Mouse (Mus musculus): ENCODE measurements around the gene Acss1. TPM values are rescaled to one million over a fixed set of nuclear protein-coding genes. Genes with fewer than 3 reads are reported as not detected.

Gene Acss1
- polyA plus RNA-seq, 2 experiments: 5.5 to 5.6 TPM

DNA sequence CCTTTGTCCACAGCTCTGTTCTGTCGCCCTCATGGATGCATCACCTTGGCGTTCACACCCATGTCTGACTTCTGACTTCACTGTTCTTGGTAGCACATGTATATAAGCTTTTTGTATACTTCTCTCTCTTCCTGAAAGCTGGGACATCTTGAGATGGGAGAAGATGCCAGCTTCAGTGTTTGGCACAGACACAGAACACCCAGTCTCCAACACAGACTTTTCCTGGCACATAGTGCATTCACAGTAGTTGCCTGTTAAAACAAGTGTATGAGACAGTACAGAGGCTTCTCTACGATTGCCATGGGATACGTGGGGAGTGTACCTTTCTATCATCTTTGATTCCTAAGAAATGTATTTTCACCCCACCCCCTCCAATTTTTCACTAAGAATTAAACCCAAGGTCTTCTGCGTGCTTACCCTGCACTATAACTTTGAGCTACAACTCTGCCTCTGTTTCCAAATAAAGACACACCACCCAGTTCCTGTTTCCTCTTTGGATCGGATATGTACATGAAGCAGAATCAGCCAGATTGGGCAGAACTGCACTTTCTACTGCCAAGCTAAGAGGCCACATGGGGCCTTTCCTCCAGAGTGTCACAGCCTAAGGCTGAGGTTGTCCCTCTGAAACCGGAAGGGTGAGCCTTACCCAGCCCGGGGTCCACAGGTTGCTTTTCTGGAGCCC, 3.5 kb upstream of the Acss1 start:
- Histone ChIP-seq H3K4me2 (replicated peaks; ENCODE audit: low read depth, low read length, severe bottlenecking) (no peak overlapping the region), H3K27ac (replicated peaks; ENCODE audit: low read depth, low read length) (no peak overlapping the region), H3K4me1 (ENCODE audit: control insufficient read depth, insufficient read depth, low read length) (no peaks in the 10 kb centered on the region), H3K36me3 (ENCODE audit: control insufficient read depth, insufficient read depth, low read length) (no peaks in the 10 kb centered on the region), H3K9ac (ENCODE audit: low read depth, low read length, severe bottlenecking) (no peak overlapping the region), H3K27me3 (ENCODE audit: control insufficient read depth, insufficient read depth, low read length) (peaks cover 4% of the 10 kb centered on the region; the same call in 1 of the 2 replicates), H3K9me3 (ENCODE audit: control insufficient read depth, low read length) (no peaks in the 10 kb centered on the region), H3K4me3 (replicated peaks; ENCODE audit: low read length) (no peak overlapping the region)
- 80% methylated on average over 8 of the region's 8 CpGs for WGBS
- ATAC-seq (ENCODE audit: low FRiP score, low read depth) (no peak), DNase-seq (ENCODE audit: low spot score) (no peak)
- no peak for TF ChIP-seq POLR2A (IDR thresholded peaks at IDR 0.05; ENCODE audit: borderline replicate concordance, extremely low read depth, insufficient read depth, insufficient read length)

DNA sequence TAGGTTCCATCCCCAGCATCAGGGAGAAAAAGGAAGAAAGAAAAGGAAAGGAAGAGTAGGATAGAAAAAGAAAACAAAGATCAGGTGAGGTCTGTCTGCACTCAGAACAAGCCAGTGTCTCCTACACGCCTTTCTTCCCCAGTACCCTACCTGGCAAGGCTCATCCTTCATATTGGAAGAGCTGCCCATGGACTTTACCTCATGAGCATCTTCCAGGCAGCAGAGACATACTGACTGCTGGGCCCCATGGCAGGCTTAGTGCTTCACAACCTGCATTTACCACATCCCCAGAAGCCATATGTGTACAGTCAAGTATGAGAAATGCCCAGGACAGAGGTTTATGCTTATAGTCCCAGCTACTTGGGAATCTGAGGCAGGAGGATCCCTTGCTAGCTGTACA, 2.6 kb upstream of the Acss1 start:
- Histone ChIP-seq H3K4me2 (replicated peaks; ENCODE audit: low read depth, low read length, severe bottlenecking) (no peak overlapping the region), H3K27ac (replicated peaks; ENCODE audit: low read depth, low read length) (no peak overlapping the region), H3K4me3 (replicated peaks; ENCODE audit: low read length) (no peak overlapping the region), H3K9me3 (ENCODE audit: control insufficient read depth, low read length) (no peaks in the 10 kb centered on the region), H3K36me3 (ENCODE audit: control insufficient read depth, insufficient read depth, low read length) (no peaks in the 10 kb centered on the region), H3K4me1 (ENCODE audit: control insufficient read depth, insufficient read depth, low read length) (no peaks in the 10 kb centered on the region), H3K27me3 (ENCODE audit: control insufficient read depth, insufficient read depth, low read length) (peaks cover 4% of the 10 kb centered on the region; the same call in 1 of the 2 replicates), H3K9ac (ENCODE audit: low read depth, low read length, severe bottlenecking) (no peak overlapping the region)
- no peak for ATAC-seq (ENCODE audit: low FRiP score, low read depth)
- no peak for DNase-seq (ENCODE audit: low spot score)
- TF ChIP-seq POLR2A (IDR thresholded peaks at IDR 0.05; ENCODE audit: borderline replicate concordance, extremely low read depth, insufficient read depth, insufficient read length): no peak
- 82% methylated on average over 1 of the region's 1 CpGs for WGBS

DNA sequence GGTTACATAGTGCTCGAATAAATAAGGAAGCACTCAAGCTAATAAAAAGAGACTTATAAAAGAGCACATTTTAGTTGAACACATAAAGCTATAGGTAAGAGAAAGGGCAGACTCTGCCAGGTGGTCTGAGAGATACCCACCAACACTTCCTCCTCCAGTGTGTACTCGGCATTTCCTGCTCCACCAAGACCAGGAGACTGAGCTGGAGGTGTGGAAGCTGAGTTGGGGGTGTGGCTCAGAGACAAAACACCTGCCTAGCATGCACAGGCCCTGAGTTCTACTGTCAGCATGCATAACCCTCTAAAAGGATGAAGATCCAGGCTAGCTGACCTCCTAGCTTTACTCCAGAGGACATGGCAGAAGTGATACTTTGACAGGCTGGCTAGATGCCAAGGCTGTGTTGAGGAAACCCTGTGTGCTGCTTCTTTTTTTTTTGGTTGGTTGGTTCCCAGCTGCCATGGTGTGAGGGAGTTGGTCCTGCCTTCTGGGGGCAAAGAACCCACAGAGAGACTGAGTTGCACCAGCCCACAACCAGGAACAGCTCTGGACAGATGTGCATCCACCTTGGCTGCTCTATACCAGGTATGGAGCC, 1.2 kb upstream of the Acss1 start:
- Histone ChIP-seq H3K4me3 (replicated peaks; ENCODE audit: low read length) (no peak overlapping the region), H3K4me1 (ENCODE audit: control insufficient read depth, insufficient read depth, low read length) (no peaks in the 10 kb centered on the region), H3K27me3 (ENCODE audit: control insufficient read depth, insufficient read depth, low read length) (peaks cover 4% of the 10 kb centered on the region; the same call in 1 of the 2 replicates), H3K9ac (ENCODE audit: low read depth, low read length, severe bottlenecking) (no peak overlapping the region), H3K36me3 (ENCODE audit: control insufficient read depth, insufficient read depth, low read length) (no peaks in the 10 kb centered on the region), H3K27ac (replicated peaks; ENCODE audit: low read depth, low read length) (no peak overlapping the region), H3K4me2 (replicated peaks; ENCODE audit: low read depth, low read length, severe bottlenecking) (no peak overlapping the region), H3K9me3 (ENCODE audit: control insufficient read depth, low read length) (no peaks in the 10 kb centered on the region)
- ATAC-seq (ENCODE audit: low FRiP score, low read depth) (no peak), DNase-seq (ENCODE audit: low spot score) (no peak)
- WGBS: 72% methylated on average over 2 of the region's 2 CpGs
- TF ChIP-seq POLR2A (IDR thresholded peaks at IDR 0.05; ENCODE audit: borderline replicate concordance, extremely low read depth, insufficient read depth, insufficient read length): no peak

DNA sequence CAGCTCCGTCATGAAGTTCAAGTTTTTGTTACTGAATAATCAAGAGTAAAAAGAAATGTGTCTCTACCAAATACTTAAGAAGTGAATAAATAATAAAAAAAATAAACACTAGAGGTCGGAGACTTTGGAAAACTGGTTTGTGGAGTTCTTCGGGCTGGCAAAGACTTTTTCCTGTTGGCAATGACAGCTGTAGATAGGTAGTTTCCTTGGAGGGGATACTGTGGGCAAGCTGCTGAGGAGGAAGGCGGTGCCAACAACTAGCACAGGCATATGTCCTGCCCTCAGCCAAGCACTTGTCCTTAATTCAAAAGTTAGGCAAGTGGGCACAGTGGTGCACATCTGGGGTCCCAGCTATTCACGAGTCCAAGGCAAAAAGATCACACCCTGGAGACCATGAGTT, 656 bp upstream of the Acss1 start:
- Histone ChIP-seq H3K4me3 (replicated peaks; ENCODE audit: low read length) (no peak overlapping the region), H3K9ac (ENCODE audit: low read depth, low read length, severe bottlenecking) (no peak overlapping the region), H3K9me3 (ENCODE audit: control insufficient read depth, low read length) (no peaks in the 10 kb centered on the region), H3K27ac (replicated peaks; ENCODE audit: low read depth, low read length) (no peak overlapping the region), H3K4me2 (replicated peaks; ENCODE audit: low read depth, low read length, severe bottlenecking) (no peak overlapping the region), H3K36me3 (ENCODE audit: control insufficient read depth, insufficient read depth, low read length) (no peaks in the 10 kb centered on the region), H3K27me3 (ENCODE audit: control insufficient read depth, insufficient read depth, low read length) (peaks cover 4% of the 10 kb centered on the region; the same call in 1 of the 2 replicates), H3K4me1 (ENCODE audit: control insufficient read depth, insufficient read depth, low read length) (no peaks in the 10 kb centered on the region)
- TF ChIP-seq POLR2A (IDR thresholded peaks at IDR 0.05; ENCODE audit: borderline replicate concordance, extremely low read depth, insufficient read depth, insufficient read length): no peak
- ATAC-seq (ENCODE audit: low FRiP score, low read depth) (no peak), DNase-seq (ENCODE audit: low spot score) (no peak)
- WGBS: 76% methylated on average over 5 of the region's 5 CpGs

DNA sequence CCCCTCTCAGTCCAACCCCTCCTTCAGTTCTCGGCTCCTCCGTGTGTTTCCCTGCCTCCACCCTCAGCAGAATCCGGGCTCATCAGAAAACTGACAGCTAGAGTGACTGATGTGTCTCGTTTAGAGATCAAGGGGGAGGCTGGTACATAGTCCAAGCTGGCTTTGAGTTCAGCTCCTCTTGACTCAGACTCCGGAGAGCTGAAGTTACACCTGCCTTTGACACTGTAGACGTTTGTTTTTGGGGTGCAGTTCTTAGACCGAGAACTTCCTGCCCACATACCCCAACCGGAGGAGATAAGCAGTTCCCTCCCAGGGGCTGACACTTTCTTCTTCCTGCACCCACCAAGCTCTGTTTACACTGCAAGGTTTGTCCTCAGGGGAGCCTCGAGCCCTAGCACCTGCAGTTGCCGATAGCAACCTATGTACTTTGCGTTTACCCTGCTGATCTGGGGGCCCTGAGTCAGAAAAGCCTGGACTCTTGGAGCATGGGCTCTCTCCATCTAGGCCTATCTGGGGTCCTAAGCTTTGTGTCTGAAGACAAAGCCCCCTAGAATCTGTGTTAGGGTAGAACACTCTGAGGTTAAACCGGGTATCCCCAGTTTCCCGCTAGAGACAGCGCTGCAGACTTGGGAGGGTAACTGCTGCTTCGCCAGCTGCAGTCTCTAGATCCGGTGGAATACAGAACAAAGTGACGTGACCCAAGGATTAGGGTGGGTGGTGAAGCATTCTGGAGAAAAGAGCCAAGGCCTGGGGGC, 1.1 kb downstream of the Acss1 start:
- Histone ChIP-seq H3K36me3 (ENCODE audit: control insufficient read depth, insufficient read depth, low read length) (no peaks in the 10 kb centered on the region), H3K4me1 (ENCODE audit: control insufficient read depth, insufficient read depth, low read length) (0 out of 2 replicates have a peak, but pooled peaks cover 3% of the 10 kb centered on the region), H3K9ac (ENCODE audit: low read depth, low read length, severe bottlenecking) (peak overlapping the region; percentile 63), H3K27ac (replicated peaks; ENCODE audit: low read depth, low read length) (no peak overlapping the region), H3K27me3 (ENCODE audit: control insufficient read depth, insufficient read depth, low read length) (peaks cover 4% of the 10 kb centered on the region; the same call in 1 of the 2 replicates), H3K4me2 (replicated peaks; ENCODE audit: low read depth, low read length, severe bottlenecking) (peak overlapping the region; percentile 94), H3K4me3 (replicated peaks; ENCODE audit: low read length) (peak overlapping the region; percentile 64), H3K9me3 (ENCODE audit: control insufficient read depth, low read length) (no peaks in the 10 kb centered on the region)
- no peak for TF ChIP-seq POLR2A (IDR thresholded peaks at IDR 0.05; ENCODE audit: borderline replicate concordance, extremely low read depth, insufficient read depth, insufficient read length)
- WGBS: 3% methylated on average over 17 of the region's 17 CpGs
- ATAC-seq (ENCODE audit: low FRiP score, low read depth) (peak; percentile 32; the same call in 1 of the 2 replicates), DNase-seq (ENCODE audit: low spot score) (no peak)
